Mouse (Mus musculus): ENCODE data around the gene Atp6v1g2. TPM values are rescaled to one million over a fixed set of nuclear protein-coding genes. Genes with fewer than 3 reads are reported as not detected.

Atp6v1g2 gene
- total RNA-seq, 2 experiments from 2014 or later, result 549 to 569 TPM

DNA sequence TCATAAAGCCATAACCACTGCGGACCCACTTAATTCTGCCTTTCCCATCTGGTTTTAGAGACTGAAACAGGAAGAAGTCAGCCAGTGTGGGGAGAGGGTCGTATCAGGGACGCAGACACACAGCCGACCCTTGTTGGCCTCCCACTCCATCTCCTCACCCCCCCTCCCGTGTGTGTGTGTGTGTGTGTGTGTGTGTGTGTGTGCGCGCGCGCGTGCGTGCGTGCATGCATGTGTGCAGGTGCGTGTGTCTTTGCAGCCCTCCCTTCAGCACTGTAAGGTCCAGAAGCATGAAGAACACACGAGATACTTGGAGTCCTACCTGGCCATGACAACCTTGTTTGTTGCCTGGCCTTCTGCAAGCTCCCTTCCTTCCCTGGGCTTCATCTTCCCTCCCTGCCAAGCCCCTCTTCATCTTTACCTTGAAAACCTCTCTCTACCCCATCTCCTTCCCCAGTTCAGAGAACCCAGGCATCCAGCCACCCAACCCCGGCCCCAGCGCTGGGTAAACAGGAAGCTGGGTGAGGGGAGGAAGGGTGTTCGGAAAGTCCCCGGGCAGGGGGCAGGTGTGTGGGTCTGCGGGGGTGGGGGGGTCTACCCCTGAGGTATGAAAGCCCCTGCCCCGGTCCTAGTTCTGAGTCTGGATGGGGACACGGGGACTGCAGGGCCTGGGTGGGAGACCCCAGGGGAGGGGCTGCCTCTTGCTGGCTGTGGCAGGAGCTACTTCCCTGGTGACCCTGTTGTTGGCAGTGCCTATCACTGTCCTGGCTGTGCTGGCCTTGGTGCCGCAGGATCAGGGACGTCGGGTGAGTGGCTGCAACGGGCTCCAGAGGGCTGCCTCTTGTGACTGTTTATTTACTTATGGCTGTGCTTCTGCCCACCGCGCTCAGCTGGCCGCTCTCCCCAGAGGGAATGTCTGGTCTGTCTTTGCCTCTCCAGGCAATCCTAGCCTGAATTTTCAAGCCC, 39.3 kb upstream of the Atp6v1g2 start, which contains the start of gene Ltb:
Gene Ltb (plus strand): TSS at position 559 of the 963 bp plus-strand sequence.
- no peak for TF ChIP-seq CTCF (IDR thresholded peaks at IDR 0.05)
- DNase-seq (ENCODE audit: extremely low spot score in 1 of 2, low spot score in 2 of 2), result no peak
- intact Hi-C loops (cut with DNase I), result no loop called here
- Histone ChIP-seq H3K4me3 (no peak within 1 kb of the TSS), H3K27ac (no peak within 1 kb of the TSS)

DNA sequence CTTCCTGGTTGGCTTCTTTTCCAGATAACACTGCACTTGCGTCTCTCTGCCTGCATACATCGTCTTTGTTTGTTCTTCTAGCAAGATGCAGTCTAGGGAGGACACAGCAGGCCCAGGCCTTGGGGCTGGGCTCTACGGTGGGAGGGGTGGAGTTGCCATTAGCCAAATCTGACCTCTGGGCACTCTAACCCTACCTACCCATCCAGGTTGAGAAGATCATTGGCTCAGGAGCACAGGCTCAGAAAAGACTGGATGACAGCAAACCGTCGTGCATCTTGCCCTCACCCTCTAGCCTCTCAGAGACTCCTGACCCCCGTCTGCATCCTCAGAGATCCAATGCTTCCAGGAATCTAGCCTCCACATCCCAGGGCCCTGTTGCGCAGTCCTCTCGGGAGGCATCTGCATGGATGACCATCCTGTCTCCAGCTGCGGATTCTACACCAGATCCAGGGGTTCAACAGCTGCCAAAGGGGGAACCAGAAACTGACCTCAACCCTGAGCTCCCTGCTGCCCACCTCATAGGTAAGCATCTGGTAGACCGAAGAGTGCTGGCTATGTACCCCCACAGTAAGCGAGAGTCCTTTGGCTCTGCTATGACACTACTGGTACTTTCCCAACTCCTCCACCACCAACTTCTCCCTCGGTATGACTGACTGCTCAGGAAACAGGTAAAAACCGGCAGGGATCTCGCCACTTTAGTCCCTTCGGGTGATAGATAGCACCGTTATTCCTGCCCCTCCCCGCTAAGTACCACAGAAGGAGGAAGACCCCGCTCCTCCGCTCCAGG, 38.4 kb upstream of the Atp6v1g2 start:
- TF ChIP-seq CTCF (IDR thresholded peaks at IDR 0.05), result no peak
- Histone ChIP-seq H3K4me3 (peak overlapping the region; percentile 47), H3K27ac (no peak overlapping the region)
- no peak for DNase-seq (ENCODE audit: extremely low spot score in 1 of 2, low spot score in 2 of 2)
- intact Hi-C loops (cut with DNase I), result no loop called here

DNA sequence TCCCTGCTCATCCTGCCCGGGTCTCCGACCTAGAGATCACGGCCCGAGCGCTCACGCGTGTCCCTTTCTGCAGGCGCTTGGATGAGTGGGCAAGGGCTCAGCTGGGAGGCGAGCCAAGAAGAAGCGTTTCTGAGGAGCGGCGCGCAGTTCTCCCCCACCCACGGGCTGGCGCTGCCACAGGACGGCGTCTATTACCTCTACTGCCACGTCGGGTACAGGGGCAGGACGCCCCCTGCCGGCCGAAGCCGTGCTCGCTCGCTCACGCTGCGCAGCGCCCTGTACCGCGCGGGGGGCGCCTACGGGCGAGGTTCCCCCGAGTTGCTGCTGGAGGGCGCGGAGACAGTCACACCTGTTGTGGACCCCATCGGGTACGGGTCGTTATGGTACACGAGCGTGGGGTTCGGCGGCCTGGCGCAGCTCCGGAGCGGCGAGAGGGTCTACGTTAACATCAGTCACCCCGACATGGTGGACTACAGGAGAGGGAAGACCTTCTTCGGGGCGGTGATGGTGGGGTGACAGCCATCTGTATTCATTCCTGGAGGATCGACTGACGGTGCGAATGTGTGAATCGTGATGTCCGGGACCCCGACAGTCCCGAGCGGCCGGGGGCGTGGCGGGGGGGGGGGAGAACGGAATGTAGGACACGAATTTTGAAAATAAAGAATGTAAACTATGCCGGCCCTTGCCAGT, 37.7 kb upstream of the Atp6v1g2 start:
- H3K4me3 ChIP-seq, result peak overlapping the region; percentile 47
- peak; percentile 91 for TF ChIP-seq CTCF (IDR thresholded peaks at IDR 0.05)
- intact Hi-C loops (cut with DNase I), result no loop called here
- H3K27ac ChIP-seq, result no peak overlapping the region
- peak; percentile 78 to 79 for DNase-seq (ENCODE audit: extremely low spot score in 1 of 2, low spot score in 2 of 2)

DNA sequence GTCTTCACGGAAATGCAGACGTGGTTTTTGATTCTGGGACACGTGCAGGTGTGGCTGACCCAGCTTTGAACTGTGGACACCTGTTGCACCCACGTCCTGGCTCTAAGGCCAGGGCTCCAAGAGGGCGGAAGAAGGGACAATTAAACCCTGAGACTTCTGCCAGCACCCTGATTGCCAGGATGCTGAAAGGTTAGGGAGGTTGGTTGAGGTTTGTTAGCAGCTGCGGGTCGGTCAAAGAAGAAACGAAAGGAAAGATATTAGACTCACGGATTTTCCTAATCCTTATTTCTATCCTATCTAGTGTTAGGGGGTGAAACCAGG, 37.2 kb upstream of the Atp6v1g2 start:
- no peak for DNase-seq (ENCODE audit: extremely low spot score in 1 of 2, low spot score in 2 of 2)
- H3K27ac ChIP-seq, result no peak overlapping the region
- intact Hi-C loops (cut with DNase I), result no loop called here
- TF ChIP-seq CTCF (IDR thresholded peaks at IDR 0.05), result no peak
- peak overlapping the region; percentile 47 for H3K4me3 ChIP-seq

DNA sequence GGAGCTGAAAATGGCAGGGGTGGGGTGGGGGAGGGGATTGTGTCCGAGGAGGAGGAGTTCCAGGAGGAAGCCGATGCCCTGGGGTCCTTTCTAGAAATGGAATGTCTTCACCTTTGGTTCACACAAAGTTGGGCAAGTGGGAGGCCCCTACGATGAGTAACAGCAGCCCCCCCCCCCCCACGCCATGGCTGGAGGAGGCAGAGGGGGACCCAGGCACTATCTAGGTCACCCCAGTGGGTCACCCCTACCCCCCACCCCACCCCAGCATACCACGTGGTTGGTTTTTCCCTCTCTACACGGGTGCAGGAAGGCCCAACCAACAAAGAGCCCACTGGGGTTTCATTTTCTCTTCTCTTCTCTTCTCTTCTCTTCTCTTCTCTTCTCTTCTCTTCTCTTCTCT, 36.3 kb upstream of the Atp6v1g2 start:
- Histone ChIP-seq H3K27ac (no peak overlapping the region), H3K4me3 (no peak overlapping the region)
- DNase-seq (ENCODE audit: extremely low spot score in 1 of 2, low spot score in 2 of 2), result no peak
- TF ChIP-seq CTCF (IDR thresholded peaks at IDR 0.05), result no peak
- intact Hi-C loops (cut with DNase I), result no loop called here

GRCm38 (mm10) chr17:35198029-35198428, 35.4 kb upstream of the Atp6v1g2 start:
- DNase-seq (ENCODE audit: extremely low spot score in 1 of 2, low spot score in 2 of 2), result no peak
- no peak overlapping the region for H3K27ac ChIP-seq
- H3K4me3 ChIP-seq, result no peak overlapping the region
- TF ChIP-seq CTCF (IDR thresholded peaks at IDR 0.05), result no peak
- intact Hi-C loops (cut with DNase I), result no loop called here

GRCm38 (mm10) chr17:35198946-35199345, 34.5 kb upstream of the Atp6v1g2 start:
- Histone ChIP-seq H3K4me3 (no peak overlapping the region), H3K27ac (no peak overlapping the region)
- no peak for DNase-seq (ENCODE audit: extremely low spot score in 1 of 2, low spot score in 2 of 2)
- intact Hi-C loops (cut with DNase I), result no loop called here
- TF ChIP-seq CTCF (IDR thresholded peaks at IDR 0.05), result no peak

GRCm38 (mm10) chr17:35200398-35200797, 33.1 kb upstream of the Atp6v1g2 start:
- intact Hi-C loops (cut with DNase I), result no loop called here
- Histone ChIP-seq H3K27ac (no peak overlapping the region), H3K4me3 (no peak overlapping the region)
- no peak for DNase-seq (ENCODE audit: extremely low spot score in 1 of 2, low spot score in 2 of 2)
- no peak for TF ChIP-seq CTCF (IDR thresholded peaks at IDR 0.05)

DNA sequence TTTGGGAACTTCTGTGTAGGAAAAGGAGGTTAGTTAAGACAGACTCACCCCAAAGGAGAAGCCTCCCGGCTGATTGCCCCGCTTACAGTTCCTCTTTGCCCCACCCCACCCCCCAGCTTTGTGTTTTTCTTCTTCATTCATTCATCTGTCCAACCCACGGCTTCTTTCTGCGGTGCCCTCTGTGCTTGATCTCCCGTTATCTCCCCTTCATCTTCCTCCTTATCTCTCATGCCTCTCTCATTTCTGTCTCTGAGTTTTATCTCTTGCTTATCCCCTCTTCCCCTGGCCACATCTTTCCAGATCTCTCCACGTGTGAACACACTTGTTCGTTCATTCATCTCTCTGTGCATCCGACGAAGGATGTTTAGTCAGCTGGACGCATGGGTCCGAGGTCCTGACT, 32.3 kb upstream of the Atp6v1g2 start:
- TF ChIP-seq CTCF (IDR thresholded peaks at IDR 0.05), result no peak
- intact Hi-C loops (cut with DNase I), result no loop called here
- Histone ChIP-seq H3K27ac (no peak overlapping the region), H3K4me3 (no peak overlapping the region)
- DNase-seq (ENCODE audit: extremely low spot score in 1 of 2, low spot score in 2 of 2), result no peak

GRCm38 (mm10) chr17:35201787-35202186, 31.7 kb upstream of the Atp6v1g2 start, which contains the start of gene Tnf:
TSS of gene Tnf (minus strand) at chr17:35202007.
- no peak within 1 kb of the TSS for H3K27ac ChIP-seq
- DNase-seq (ENCODE audit: extremely low spot score in 1 of 2, low spot score in 2 of 2), result no peak
- intact Hi-C loops (cut with DNase I), result no loop called here
- TF ChIP-seq CTCF (IDR thresholded peaks at IDR 0.05), result no peak
- H3K4me3 ChIP-seq, result no peak within 1 kb of the TSS

GRCm38 (mm10) chr17:35202442-35202841, 31.0 kb upstream of the Atp6v1g2 start:
- intact Hi-C loops (cut with DNase I), result no loop called here
- DNase-seq (ENCODE audit: extremely low spot score in 1 of 2, low spot score in 2 of 2), result no peak
- H3K27ac ChIP-seq, result no peak overlapping the region
- H3K4me3 ChIP-seq, result no peak overlapping the region
- TF ChIP-seq CTCF (IDR thresholded peaks at IDR 0.05), result no peak
